Mouse (Mus musculus) cortical plate, adult 2 months (tissue): ENCODE measurements around the gene Cacna1s. TPM values are rescaled to one million over a fixed set of nuclear protein-coding genes. Genes with fewer than 3 reads are reported as not detected.

ENCODE experiments used
- H3K27ac ChIP-seq: fragments of 200-500 bp; 2 replicates; pipeline ENCODE4 v1.5.1; 2012; ENCODE audit warnings: low read length, control low read depth, inconsistent platforms; ENCODE audit not compliant: insufficient read depth
- H3K4me1 ChIP-seq: fragments of 200-500 bp; 2 replicates; pipeline ENCODE4 v1.6.1; 2011; ENCODE audit warnings: low read length; ENCODE audit not compliant: control insufficient read depth, insufficient read depth
- H3K4me3 ChIP-seq: fragments of 200-500 bp; 2 replicates; pipeline ENCODE4 v1.5.1; 2011; ENCODE audit warnings: mild to moderate bottlenecking, low read length, control low read depth; ENCODE audit not compliant: insufficient read depth
- CTCF ChIP-seq: fragments of 200-500 bp; IDR thresholded peaks from 2 replicates; pipeline ENCODE4 v1.5.1; 2011; ENCODE audit warnings: mild to moderate bottlenecking, control low read depth, low read length; ENCODE audit not compliant: insufficient read depth; ENCODE audit errors: extremely low read depth
- POLR2A ChIP-seq: fragments of 200-500 bp; IDR thresholded peaks from 2 replicates; pipeline ENCODE4 v1.6.1; 2011; ENCODE audit warnings: mild to moderate bottlenecking, low read length, control low read depth; ENCODE audit not compliant: insufficient read depth; ENCODE audit errors: extremely low read depth
- polyA plus RNA-seq: library from polyadenylated mRNA; depleted of rRNA; stranded (reverse); fragments of >200 nt; gene quantifications from 2 replicates; pipeline ENCODE4 v1.2.3, GENCODE M21; 2012

Cacna1s gene
- polyA plus RNA-seq, 1 experiment, result 0.98 TPM

GRCm38 (mm10) chr1:136132386-136133201 lies 80.0 kb downstream of the Cacna1s start:
- TF ChIP-seq POLR2A (no peak), CTCF (no peak)
- peak overlapping the region; percentile 58 for H3K4me3 ChIP-seq
- peaks cover 20% of the 10 kb centered on the region for H3K4me1 ChIP-seq
- H3K27ac ChIP-seq, result peak overlapping the region; percentile 93

GRCm38 (mm10) chr1:136133570-136134240 lies 81.2 kb downstream of the Cacna1s start:
- TF ChIP-seq POLR2A, result no peak
- Histone ChIP-seq H3K27ac (peak overlapping the region; percentile 93), H3K4me1 (peaks cover 21% of the 10 kb centered on the region), H3K4me3 (peak overlapping the region; percentile 58)

GRCm38 (mm10) chr1:136134547-136134946 lies 82.0 kb downstream of the Cacna1s start:
- peaks cover 17% of the 10 kb centered on the region for H3K4me1 ChIP-seq
- peak overlapping the region; percentile 20; the same call in 1 of the 2 replicates for H3K27ac ChIP-seq
- TF ChIP-seq CTCF, result no peak
- no peak for TF ChIP-seq POLR2A
- H3K4me3 ChIP-seq, result no peak overlapping the region

- peaks cover 17% of the 10 kb centered on the region for H3K4me1 ChIP-seq
- H3K4me3 ChIP-seq, result no peak overlapping the region
- peak overlapping the region; percentile 20; the same call in 1 of the 2 replicates for H3K27ac ChIP-seq
- TF ChIP-seq POLR2A (no peak), CTCF (no peak)
Measured at GRCm38 (mm10) chr1:136135046-136135445, 82.5 kb downstream of the Cacna1s start.

- Histone ChIP-seq H3K4me1 (peaks cover 16% of the 10 kb centered on the region), H3K4me3 (peak overlapping the region; percentile 1; the same call in 1 of the 2 replicates), H3K27ac (no peak overlapping the region)
- TF ChIP-seq POLR2A (no peak), CTCF (no peak)
Measured at GRCm38 (mm10) chr1:136135777-136136444, 83.4 kb downstream of the Cacna1s start.

- TF ChIP-seq CTCF (no peak), POLR2A (no peak)
- Histone ChIP-seq H3K27ac (0 out of 2 replicates have a peak overlapping the region, but pooled peaks have one; percentile 4), H3K4me1 (peaks cover 18% of the 10 kb centered on the region), H3K4me3 (no peak overlapping the region)
Measured at GRCm38 (mm10) chr1:136136547-136136946, 84.0 kb downstream of the Cacna1s start.

GRCm38 (mm10) chr1:136137071-136137531 lies 84.6 kb downstream of the Cacna1s start:
- TF ChIP-seq POLR2A, result no peak
- no peak for TF ChIP-seq CTCF
- no peak overlapping the region for H3K4me3 ChIP-seq
- no peak overlapping the region for H3K27ac ChIP-seq
- H3K4me1 ChIP-seq, result peaks cover 23% of the 10 kb centered on the region

- Histone ChIP-seq H3K4me3 (no peak overlapping the region), H3K27ac (no peak overlapping the region), H3K4me1 (peaks cover 28% of the 10 kb centered on the region)
- 0 out of 2 replicates have a peak, but pooled peaks have one; percentile 13 for TF ChIP-seq POLR2A
- no peak for TF ChIP-seq CTCF
Measured at GRCm38 (mm10) chr1:136137575-136137974, 85.0 kb downstream of the Cacna1s start.

- 0 out of 2 replicates have a peak overlapping the region, but pooled peaks have one; percentile 30 for H3K27ac ChIP-seq
- H3K4me3 ChIP-seq, result no peak overlapping the region
- TF ChIP-seq POLR2A (no peak), CTCF (no peak)
- H3K4me1 ChIP-seq, result peaks cover 31% of the 10 kb centered on the region
Measured at GRCm38 (mm10) chr1:136138191-136138830, 85.8 kb downstream of the Cacna1s start.
